Mouse (Mus musculus) lung, embryonic 15.5 days (tissue): ENCODE measurements around the gene Gm4763. TPM values are rescaled to one million over a fixed set of nuclear protein-coding genes. Genes with fewer than 3 reads are reported as not detected.
"Not testable (repeated sequence)": the region's sequence is repeated elsewhere in the genome, so short reads cannot be mapped to it uniquely, and the experiment has no call there.

Experiments used
- ATAC-seq: fragments of 200-750 bp; cut with Nextera tagmentation; 2 replicates; pipeline ENCODE4 v1.8.0; 2017; ENCODE audit warnings: moderate number of reproducible peaks, borderline replicate concordance; ENCODE audit not compliant: low FRiP score, low TSS enrichment; ENCODE audit errors: extremely low read depth
- H3K27ac ChIP-seq: fragments of 300-500 bp; sonication (generic); 2 replicates; pipeline ENCODE4 v1.5.1; 2015; ENCODE audit warnings: moderate library complexity, mild to moderate bottlenecking, inconsistent platforms
- H3K27me3 ChIP-seq: fragments of 300-500 bp; sonication (generic); 2 replicates; pipeline ENCODE4 v1.6.1; 2015; ENCODE audit warnings: inconsistent platforms
- H3K36me3 ChIP-seq: fragments of 300-500 bp; sonication (generic); 2 replicates; pipeline ENCODE4 v1.6.1; 2015; ENCODE audit warnings: inconsistent platforms
- H3K4me1 ChIP-seq: fragments of 300-500 bp; sonication (generic); 2 replicates; pipeline ENCODE4 v1.6.1; 2015; ENCODE audit warnings: inconsistent platforms
- H3K4me2 ChIP-seq: fragments of 300-500 bp; sonication (generic); 2 replicates; pipeline ENCODE4 v1.6.1; 2015; ENCODE audit warnings: inconsistent platforms, mild to moderate bottlenecking, moderate library complexity
- H3K4me3 ChIP-seq: fragments of 300-500 bp; sonication (generic); 2 replicates; pipeline ENCODE4 v1.5.1; 2015; ENCODE audit warnings: mild to moderate bottlenecking, inconsistent platforms
- H3K9ac ChIP-seq: fragments of 300-500 bp; sonication (generic); 2 replicates; pipeline ENCODE4 v1.6.1; 2015; ENCODE audit warnings: inconsistent platforms
- H3K9me3 ChIP-seq: fragments of 300-500 bp; sonication (generic); 2 replicates; pipeline ENCODE4 v1.6.1; 2016; ENCODE audit warnings: inconsistent platforms
- WGBS: fragments of 180-500 bp; shearing (Covaris S2); methylation state at CpG from one replicate; pipeline ENCODE4 v1.1.7; 2015; 5-methylcytosine and 5-hydroxymethylcytosine counted together
- polyA plus RNA-seq: library from polyadenylated mRNA; unstranded; fragments of >200 nt; fragmentation: Nextera tagmentation; extraction: Ambion mirVana; gene quantifications from 2 replicates; pipeline ENCODE4 v1.2.1, GENCODE M21; 2015

Gene Gm4763
- polyA plus RNA-seq = not detected in 2 replicates

DNA sequence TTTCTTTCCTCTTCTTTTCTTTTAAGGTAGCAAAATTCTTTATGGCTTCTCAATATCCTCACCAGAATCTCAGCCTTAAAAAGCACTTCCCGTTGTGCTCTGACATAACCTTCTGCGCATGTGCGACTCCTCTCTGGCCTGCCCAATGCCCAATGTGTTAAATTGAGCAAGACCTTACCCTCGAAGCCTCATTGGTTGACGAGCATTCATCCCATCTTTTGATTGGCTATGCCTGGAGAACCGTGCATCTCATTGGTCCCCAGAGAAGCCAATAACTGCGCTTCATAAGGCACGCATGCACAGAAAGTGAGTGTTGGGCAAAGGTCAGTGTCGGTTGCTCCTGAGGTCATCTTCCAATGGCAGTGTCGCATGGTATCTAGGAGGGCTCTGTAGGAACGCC, at the start of gene Gm4763:
Gene Gm4763 (minus strand): TSS at position 101 of the 400 bp plus-strand sequence.
- not testable (repeated sequence) for ATAC-seq, H3K9ac ChIP-seq, H3K9me3 ChIP-seq, H3K4me3 ChIP-seq, H3K4me1 ChIP-seq, H3K27ac ChIP-seq, H3K27me3 ChIP-seq, H3K4me2 ChIP-seq, H3K36me3 ChIP-seq
- WGBS = 85% methylated on average over 11 of the region's 11 CpGs

DNA sequence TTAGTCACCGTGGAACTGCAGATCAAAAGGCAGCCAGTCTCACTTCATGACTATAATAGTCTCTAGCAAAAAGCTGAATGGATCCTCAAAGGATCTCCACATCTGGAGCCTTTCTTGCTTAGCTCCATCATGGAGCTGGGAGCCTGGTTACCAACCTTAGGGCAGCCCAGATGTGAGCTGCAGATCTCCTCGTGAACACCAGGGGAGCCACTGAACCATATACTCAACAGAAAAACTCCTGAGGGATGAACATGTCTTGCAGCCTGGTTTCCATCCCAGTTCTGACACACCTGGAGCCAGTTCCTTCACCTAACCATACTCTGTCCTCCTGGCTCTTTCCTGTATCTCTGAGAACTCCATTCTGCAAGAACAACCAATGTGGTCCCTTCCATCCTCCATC, 49.4 kb upstream of the Gm4763 start:
- Histone ChIP-seq H3K36me3 (no peaks in the 10 kb centered on the region), H3K4me1 (no peaks in the 10 kb centered on the region), H3K4me3 (no peak overlapping the region), H3K27me3 (no peaks in the 10 kb centered on the region), H3K9ac (no peak overlapping the region), H3K27ac (no peak overlapping the region), H3K4me2 (no peak overlapping the region), H3K9me3 (no peaks in the 10 kb centered on the region)
- ATAC-seq = no peak
- WGBS = 66% methylated on average over 2 of the region's 2 CpGs

DNA sequence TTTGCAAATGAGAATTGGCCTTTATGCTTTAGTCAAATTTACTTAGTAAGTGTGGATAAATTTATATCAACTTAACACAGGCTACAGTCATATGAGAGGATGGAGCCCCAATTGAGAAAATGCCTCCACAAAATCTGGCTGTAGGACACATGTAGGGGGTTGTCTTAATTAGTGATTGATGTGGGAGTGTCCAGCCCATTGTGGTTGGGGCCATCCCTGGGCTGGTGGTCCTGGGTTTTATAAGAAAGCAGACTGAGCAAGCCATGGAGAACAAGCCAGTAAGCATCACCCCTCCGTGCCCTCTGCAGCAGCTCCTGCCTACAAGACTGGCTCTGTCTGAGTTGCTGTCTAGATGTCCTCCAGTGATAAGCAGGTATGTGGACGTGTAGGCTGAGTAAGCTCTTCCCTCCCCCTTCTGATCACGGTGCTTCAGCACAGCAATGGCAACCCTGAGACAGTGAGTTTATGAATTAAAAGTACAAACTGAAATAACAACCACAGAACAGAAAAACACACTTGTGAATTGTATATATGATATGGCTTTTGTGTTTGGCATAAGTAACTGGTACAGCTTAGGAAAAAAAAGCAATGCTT, 47.3 kb upstream of the Gm4763 start:
- H3K4me3 ChIP-seq = no peak overlapping the region
- H3K4me1 ChIP-seq = no peaks in the 10 kb centered on the region
- ATAC-seq = no peak
- H3K27ac ChIP-seq = no peak overlapping the region
- H3K9ac ChIP-seq = no peak overlapping the region
- no peaks in the 10 kb centered on the region for H3K27me3 ChIP-seq
- WGBS = 29% methylated on average over 3 of the region's 3 CpGs
- H3K36me3 ChIP-seq = no peaks in the 10 kb centered on the region
- no peak overlapping the region for H3K4me2 ChIP-seq
- H3K9me3 ChIP-seq = no peaks in the 10 kb centered on the region

DNA sequence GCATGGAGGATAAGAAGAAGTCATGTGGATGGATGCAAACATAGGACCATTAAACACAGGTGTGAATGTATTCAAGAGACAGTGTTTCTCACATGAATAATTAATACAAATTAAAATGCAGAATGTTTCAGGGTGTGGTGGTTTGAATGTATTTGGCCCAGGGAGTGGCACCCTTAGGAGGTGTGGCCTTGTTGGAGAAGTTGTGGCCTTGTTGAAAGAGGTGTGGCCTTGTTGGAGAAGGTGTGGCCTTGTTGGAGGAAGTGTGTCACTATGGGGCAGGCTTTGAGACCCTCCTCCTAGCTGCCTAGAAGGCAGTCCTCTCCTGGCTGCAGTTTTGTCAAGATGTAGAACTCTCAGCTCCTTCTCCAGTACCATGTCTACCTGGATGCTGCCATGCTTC, 44.7 kb upstream of the Gm4763 start:
- no peak overlapping the region for H3K27ac ChIP-seq
- H3K27me3 ChIP-seq = no peaks in the 10 kb centered on the region
- H3K4me3 ChIP-seq = no peak overlapping the region
- H3K9ac ChIP-seq = no peak overlapping the region
- no peaks in the 10 kb centered on the region for H3K4me1 ChIP-seq
- H3K36me3 ChIP-seq = no peaks in the 10 kb centered on the region
- no peak overlapping the region for H3K4me2 ChIP-seq
- ATAC-seq = no peak
- no peaks in the 10 kb centered on the region for H3K9me3 ChIP-seq

DNA sequence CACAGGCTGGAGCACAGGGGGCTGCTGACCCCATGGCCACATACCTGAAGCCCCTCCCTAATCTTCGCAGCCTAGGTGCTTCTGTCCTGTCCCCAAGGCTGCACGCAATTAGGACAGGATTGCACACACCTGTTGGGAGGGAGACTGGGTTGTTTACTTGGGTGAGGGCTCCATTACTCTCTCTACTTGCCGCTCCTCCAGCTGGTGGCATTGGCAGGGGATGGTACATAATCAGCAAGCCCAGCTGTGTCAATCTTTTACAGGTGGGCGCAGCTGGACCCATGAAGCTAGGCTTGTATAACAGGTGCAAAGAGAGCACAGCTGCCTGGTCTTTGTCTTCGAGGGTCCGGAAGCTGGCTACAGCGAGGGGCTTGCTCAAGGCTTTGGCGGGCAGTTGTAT, 35.9 kb upstream of the Gm4763 start:
- H3K9me3 ChIP-seq = no peaks in the 10 kb centered on the region
- 79% methylated on average over 8 of the region's 8 CpGs for WGBS
- ATAC-seq = no peak
- H3K4me1 ChIP-seq = no peaks in the 10 kb centered on the region
- H3K27ac ChIP-seq = no peak overlapping the region
- H3K27me3 ChIP-seq = no peaks in the 10 kb centered on the region
- no peak overlapping the region for H3K9ac ChIP-seq
- no peak overlapping the region for H3K4me3 ChIP-seq
- H3K36me3 ChIP-seq = no peaks in the 10 kb centered on the region
- no peak overlapping the region for H3K4me2 ChIP-seq

DNA sequence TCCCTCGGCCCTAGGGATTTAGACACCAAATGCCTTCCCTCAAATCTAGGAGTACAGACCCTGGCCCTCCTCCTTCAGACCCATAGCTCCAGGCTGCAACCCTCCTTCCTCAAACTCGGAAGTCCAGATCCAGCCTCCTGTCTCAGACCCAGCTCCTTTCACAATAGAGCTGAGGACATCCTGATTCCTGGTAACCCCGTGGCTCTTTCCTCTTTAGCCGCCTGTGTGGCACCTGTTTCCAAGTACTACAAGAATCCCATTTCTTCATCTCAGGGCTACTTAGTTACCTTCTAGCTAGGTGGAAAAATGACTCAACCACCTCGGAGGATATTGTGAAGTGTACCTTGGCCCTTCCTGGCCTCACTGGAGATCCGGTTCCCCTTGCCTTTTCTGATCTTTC, 34.5 kb upstream of the Gm4763 start:
- H3K9ac ChIP-seq = no peak overlapping the region
- no peaks in the 10 kb centered on the region for H3K27me3 ChIP-seq
- no peak overlapping the region for H3K4me3 ChIP-seq
- no peaks in the 10 kb centered on the region for H3K36me3 ChIP-seq
- WGBS = 52% methylated on average over 6 of the region's 6 CpGs
- no peaks in the 10 kb centered on the region for H3K9me3 ChIP-seq
- no peak overlapping the region for H3K4me2 ChIP-seq
- ATAC-seq = no peak
- no peaks in the 10 kb centered on the region for H3K4me1 ChIP-seq
- H3K27ac ChIP-seq = no peak overlapping the region

DNA sequence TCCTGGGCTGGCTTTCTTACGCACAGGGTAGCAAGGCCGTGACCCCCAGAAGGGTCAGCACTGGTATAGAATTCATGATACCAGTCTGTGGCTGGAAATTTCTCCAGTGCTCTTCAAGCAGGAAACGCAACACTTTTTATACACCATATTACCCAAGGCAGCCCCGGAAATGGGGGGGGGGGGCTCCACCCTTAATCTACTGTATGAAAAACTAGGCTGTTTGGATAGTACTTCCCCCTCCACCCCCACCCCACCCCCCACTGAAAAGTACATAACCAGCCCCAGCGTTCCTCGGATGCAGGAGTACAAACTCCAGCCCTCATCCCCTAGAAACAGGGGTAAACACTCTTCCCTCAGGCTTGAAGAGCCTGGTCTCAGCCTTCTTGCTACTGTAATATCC, 33.5 kb upstream of the Gm4763 start, which contains the start of gene Cd177:
Gene Cd177 (minus strand): TSS at position 101 of the 400 bp plus-strand sequence.
- Histone ChIP-seq H3K27me3 (no peaks in the 10 kb centered on the region), H3K27ac (no peak within 1 kb of the TSS), H3K4me2 (no peak within 1 kb of the TSS), H3K9me3 (no peaks in the 10 kb centered on the region), H3K4me1 (no peaks in the 10 kb centered on the region), H3K9ac (no peak within 1 kb of the TSS), H3K36me3 (no peaks in the 10 kb centered on the region), H3K4me3 (no peak within 1 kb of the TSS)
- ATAC-seq = no peak
- 51% methylated on average over 6 of the region's 6 CpGs for WGBS

DNA sequence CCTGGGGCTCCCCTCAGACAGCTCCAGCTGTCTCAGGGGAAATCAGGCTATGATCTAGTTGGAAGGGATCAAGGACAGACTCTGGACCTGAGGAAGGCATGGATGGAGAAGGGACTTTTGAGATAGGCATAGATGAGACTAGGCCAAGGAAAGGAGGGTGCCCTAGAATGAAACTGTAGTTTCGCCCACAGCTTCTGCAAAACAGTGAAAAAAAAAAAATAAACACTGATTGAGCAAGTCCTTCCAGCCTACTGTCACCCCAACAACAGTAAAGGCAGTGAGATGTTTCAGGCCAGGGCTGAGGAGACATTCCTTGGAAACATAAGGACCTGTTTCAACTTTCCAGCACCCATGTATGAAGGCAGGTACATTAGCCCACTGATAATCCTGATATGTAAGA, 31.8 kb upstream of the Gm4763 start:
- H3K36me3 ChIP-seq = no peaks in the 10 kb centered on the region
- H3K27ac ChIP-seq = no peak overlapping the region
- 62% methylated on average over 1 of the region's 1 CpGs for WGBS
- no peak overlapping the region for H3K4me2 ChIP-seq
- ATAC-seq = no peak
- no peaks in the 10 kb centered on the region for H3K27me3 ChIP-seq
- H3K9me3 ChIP-seq = no peaks in the 10 kb centered on the region
- no peak overlapping the region for H3K9ac ChIP-seq
- H3K4me3 ChIP-seq = no peak overlapping the region
- no peaks in the 10 kb centered on the region for H3K4me1 ChIP-seq

DNA sequence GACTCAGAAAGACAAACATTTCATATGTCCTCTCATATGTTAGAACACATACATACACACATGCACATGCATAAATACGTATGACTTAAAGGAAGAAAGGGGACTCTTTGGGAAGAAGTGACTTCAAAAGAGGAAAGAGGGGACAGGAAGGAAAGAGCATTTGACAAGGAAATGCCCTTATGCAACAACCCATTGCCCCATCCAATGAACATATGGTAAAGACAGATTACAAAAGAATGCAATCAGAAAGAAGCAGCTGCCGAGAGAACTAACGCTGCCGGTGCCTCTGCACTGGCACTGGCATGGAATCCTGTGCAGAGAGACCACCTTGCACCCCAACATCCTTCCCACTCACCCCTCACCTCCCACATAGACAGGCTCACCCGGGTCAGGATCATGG, 26.8 kb upstream of the Gm4763 start:
- H3K4me1 ChIP-seq = no peaks in the 10 kb centered on the region
- no peak overlapping the region for H3K27ac ChIP-seq
- no peaks in the 10 kb centered on the region for H3K9me3 ChIP-seq
- no peak overlapping the region for H3K9ac ChIP-seq
- no peak for ATAC-seq
- no peak overlapping the region for H3K4me2 ChIP-seq
- no peak overlapping the region for H3K4me3 ChIP-seq
- no peaks in the 10 kb centered on the region for H3K27me3 ChIP-seq
- 54% methylated on average over 5 of the region's 5 CpGs for WGBS
- H3K36me3 ChIP-seq = no peaks in the 10 kb centered on the region

DNA sequence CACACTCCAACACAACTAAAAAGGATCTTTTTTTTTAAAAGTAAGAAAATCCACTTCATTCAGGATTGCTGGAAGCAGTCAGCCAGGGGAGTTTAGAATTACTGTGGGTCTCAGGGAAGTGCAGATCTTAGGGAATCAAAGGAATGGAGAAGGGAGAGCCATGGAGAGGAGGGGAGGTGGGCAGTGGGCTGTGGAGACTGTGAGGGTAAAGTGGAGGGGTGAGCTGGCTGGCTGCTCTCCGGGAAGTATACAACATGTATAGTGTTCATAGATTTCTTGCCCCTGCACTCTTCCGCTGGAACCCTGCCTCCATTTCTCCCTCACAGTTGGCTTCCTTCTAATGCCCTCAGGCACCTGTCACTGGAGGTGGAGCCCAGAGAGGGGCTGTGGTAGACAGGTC, 24.9 kb upstream of the Gm4763 start:
- H3K9ac ChIP-seq = no peak overlapping the region
- 88% methylated on average over 2 of the region's 2 CpGs for WGBS
- H3K4me3 ChIP-seq = no peak overlapping the region
- H3K27ac ChIP-seq = no peak overlapping the region
- H3K36me3 ChIP-seq = no peaks in the 10 kb centered on the region
- ATAC-seq = no peak
- no peaks in the 10 kb centered on the region for H3K27me3 ChIP-seq
- H3K9me3 ChIP-seq = no peaks in the 10 kb centered on the region
- no peak overlapping the region for H3K4me2 ChIP-seq
- H3K4me1 ChIP-seq = no peaks in the 10 kb centered on the region

DNA sequence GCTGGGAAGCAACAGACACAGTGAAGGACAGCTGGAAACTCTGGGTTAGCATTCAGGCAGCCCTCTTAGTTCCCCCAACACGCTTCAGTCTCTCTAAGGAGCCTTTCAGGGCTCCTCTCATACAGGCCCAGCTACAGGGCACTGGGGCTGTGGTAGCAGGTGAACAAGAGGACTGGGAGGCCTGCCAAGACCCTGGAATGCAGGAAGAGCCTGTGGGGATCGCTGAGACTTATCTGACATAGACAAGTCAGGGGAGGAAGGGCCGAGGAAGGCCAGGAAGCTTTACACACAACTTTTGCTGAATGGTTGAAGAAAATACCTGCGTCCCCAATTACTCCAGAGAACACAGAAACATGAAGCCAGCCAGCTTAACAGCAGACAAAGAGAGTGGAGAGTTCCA, 24.0 kb upstream of the Gm4763 start:
- WGBS = 24% methylated on average over 4 of the region's 4 CpGs
- no peak for ATAC-seq

DNA sequence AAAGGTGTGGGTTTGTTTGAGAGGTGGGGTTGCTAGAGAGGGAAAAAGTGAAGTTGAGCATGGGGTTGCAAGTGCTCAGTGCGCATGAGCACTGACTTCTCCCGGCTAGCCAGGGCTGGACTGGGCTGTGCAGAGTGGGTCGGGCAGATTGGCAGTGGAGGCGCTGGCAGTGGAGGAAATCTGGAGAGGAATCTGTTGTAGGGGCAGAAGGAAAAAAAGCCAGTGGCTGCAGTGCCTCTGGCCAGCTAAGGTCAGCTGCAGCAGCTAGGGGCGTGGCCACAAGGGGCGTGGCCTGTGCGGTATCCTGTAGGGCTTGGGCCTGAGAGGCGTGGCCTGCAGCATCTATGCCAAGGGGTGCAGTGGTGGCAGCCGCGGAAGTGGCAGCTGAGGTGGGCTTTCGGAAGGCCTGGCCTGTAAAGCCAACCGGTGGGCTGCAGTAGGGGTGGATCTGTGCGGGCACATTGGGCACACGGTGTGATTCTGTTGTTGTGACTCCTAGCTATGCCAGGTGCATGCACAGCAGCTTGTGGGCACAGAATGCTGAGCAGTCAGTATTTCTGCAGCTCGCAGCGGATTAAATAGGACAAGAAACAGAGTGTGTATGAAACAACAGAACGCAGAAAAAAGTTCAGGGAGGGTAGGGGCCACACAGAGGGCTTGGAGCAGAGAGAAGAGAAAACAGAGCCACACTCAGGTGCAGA, 9.4 kb upstream of the Gm4763 start:
- ATAC-seq = no peak
- H3K4me2 ChIP-seq = 0 out of 2 replicates have a peak overlapping the region, but pooled peaks have one; percentile 12
- no peaks in the 10 kb centered on the region for H3K36me3 ChIP-seq

More for the DNA sequence above, 24.0 kb upstream of the Gm4763 start:
- no peaks in the 10 kb centered on the region for H3K27me3 ChIP-seq
- no peaks in the 10 kb centered on the region for H3K36me3 ChIP-seq
- H3K4me1 ChIP-seq = no peaks in the 10 kb centered on the region
- no peaks in the 10 kb centered on the region for H3K9me3 ChIP-seq
- H3K27ac ChIP-seq = no peak overlapping the region
- H3K4me3 ChIP-seq = no peak overlapping the region
- no peak overlapping the region for H3K4me2 ChIP-seq
- no peak overlapping the region for H3K9ac ChIP-seq

More for the DNA sequence above, 9.4 kb upstream of the Gm4763 start:
- Histone ChIP-seq H3K4me1 (peaks cover 6% of the 10 kb centered on the region; the same call in 1 of the 2 replicates), H3K4me3 (no peak overlapping the region), H3K9ac (no peak overlapping the region), H3K27me3 (no peaks in the 10 kb centered on the region), H3K9me3 (no peaks in the 10 kb centered on the region), H3K27ac (no peak overlapping the region)
- 17% methylated on average over 17 of the region's 17 CpGs for WGBS
